Mouse (Mus musculus): ENCODE data around the gene Lhx2. TPM values are rescaled to one million over a fixed set of nuclear protein-coding genes. Genes with fewer than 3 reads are reported as not detected.

Lhx2 gene
- total and polyA plus RNA-seq, 2 experiments from 2014 or later: 7.3 to 22.2 TPM

DNA sequence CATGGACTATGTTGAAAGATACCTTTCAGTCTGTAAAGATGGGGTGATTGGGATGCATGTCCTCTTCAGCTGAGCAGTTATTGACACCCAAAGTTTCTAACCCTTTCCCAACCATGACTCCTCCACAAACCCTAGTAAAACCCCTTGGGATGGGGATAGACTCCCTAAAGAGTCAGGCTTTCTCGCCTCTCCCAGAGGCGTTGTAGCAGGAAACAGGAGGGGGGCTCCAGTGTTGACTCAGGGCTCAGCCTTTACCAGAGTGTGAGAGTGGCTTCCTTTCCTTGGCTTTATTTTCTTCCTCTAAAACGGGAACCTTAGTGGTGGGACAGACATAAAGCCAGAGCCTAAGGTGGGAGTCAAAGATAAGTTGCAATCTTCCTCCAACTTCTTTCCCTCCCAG lies 19.5 kb downstream of the Lhx2 start:
- peaks cover 77% of the 10 kb centered on the region for H3K27me3 ChIP-seq (ENCODE audit: insufficient read depth, low read length)
- H3K4me2 ChIP-seq (ENCODE audit: low read depth, low read length): no peak overlapping the region
- no peak for ATAC-seq

DNA sequence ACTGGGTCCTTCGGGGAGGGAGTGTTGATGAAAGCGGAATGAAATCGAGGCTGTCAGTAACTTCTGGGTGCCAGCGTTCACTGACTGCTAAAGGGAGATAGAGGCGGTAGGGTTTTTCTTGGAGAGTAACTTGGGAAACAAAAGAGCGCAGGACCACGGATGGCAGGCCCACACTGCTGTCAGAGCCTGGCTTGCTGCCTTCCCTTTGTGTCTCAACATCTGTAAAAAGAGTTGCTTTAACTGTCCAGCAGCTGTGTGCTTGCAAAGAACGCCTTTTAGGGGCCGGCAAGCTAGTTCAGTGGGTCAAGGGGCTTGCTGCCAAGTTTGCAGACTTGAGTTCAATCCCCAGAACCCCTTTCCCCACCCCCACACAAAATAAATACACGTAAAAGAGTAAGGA lies 20.1 kb downstream of the Lhx2 start:
- 8% methylated on average over 10 of the region's 10 CpGs for WGBS
- Histone ChIP-seq H3K9me3 (ENCODE audit: low read length) (no peaks in the 10 kb centered on the region), H3K27me3 (ENCODE audit: insufficient read depth, low read length) (peaks cover 71% of the 10 kb centered on the region), H3K36me3 (ENCODE audit: insufficient read depth, low read length) (no peaks in the 10 kb centered on the region), H3K9ac (replicated peaks; ENCODE audit: low read length) (no peak overlapping the region), H3K4me2 (ENCODE audit: low read depth, low read length) (no peak overlapping the region), H3K27ac (no peak overlapping the region; the same call in 1 of the 2 replicates), H3K4me1 (ENCODE audit: insufficient read depth, low read length) (no peaks in the 10 kb centered on the region), H3K4me3 (ENCODE audit: low read length) (no peak overlapping the region)
- DNase-seq (ENCODE audit: low spot score): no peak
- no peak for TF ChIP-seq CTCF (IDR thresholded peaks at IDR 0.05; ENCODE audit: low read depth)
- no peak for ATAC-seq

More for the DNA sequence above, 19.5 kb downstream of the Lhx2 start:
- H3K4me1 ChIP-seq (ENCODE audit: insufficient read depth, low read length): no peaks in the 10 kb centered on the region
- no peaks in the 10 kb centered on the region for H3K36me3 ChIP-seq (ENCODE audit: insufficient read depth, low read length)
- no peak for DNase-seq (ENCODE audit: low spot score)
- H3K4me3 ChIP-seq (ENCODE audit: low read length): no peak overlapping the region
- H3K27ac ChIP-seq: no peak overlapping the region
- H3K9ac ChIP-seq (replicated peaks; ENCODE audit: low read length): no peak overlapping the region
- WGBS: 12% methylated on average over 3 of the region's 3 CpGs
- H3K9me3 ChIP-seq (ENCODE audit: low read length): no peaks in the 10 kb centered on the region
- TF ChIP-seq CTCF (IDR thresholded peaks at IDR 0.05; ENCODE audit: low read depth): no peak

- Histone ChIP-seq H3K27me3 (ENCODE audit: insufficient read depth, low read length) (peaks cover 70% of the 10 kb centered on the region), H3K36me3 (ENCODE audit: insufficient read depth, low read length) (no peaks in the 10 kb centered on the region), H3K9ac (replicated peaks; ENCODE audit: low read length) (no peak overlapping the region), H3K9me3 (ENCODE audit: low read length) (no peaks in the 10 kb centered on the region), H3K27ac (no peak overlapping the region), H3K4me3 (ENCODE audit: low read length) (no peak overlapping the region), H3K4me2 (ENCODE audit: low read depth, low read length) (no peak overlapping the region), H3K4me1 (ENCODE audit: insufficient read depth, low read length) (no peaks in the 10 kb centered on the region)
- WGBS: 8% methylated on average over 13 of the region's 13 CpGs
- no peak for ATAC-seq
- no peak for TF ChIP-seq CTCF (IDR thresholded peaks at IDR 0.05; ENCODE audit: low read depth)
- no peak for DNase-seq (ENCODE audit: low spot score)
These were observed 20.7 kb downstream of the Lhx2 start for GRCm38 (mm10) chr2:38359811-38360210.

DNA sequence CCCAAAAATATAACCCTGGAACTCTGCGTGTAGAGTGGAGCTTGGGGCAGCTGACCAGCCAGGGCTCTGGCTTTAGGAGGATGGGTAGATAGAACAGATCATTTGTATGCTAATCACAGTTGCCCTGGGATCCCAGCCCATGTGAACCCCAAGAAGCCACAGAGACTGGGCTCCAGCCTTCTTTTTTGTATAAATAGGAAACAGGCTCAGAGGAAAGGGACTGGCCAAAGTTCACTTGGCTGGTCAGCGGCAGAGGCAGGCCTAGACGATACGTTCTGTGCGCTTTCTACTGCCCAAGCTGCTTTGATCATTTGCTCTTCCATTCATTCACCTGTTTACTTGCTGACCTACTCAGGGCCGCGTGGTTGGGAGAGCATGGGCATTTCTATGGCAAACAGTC lies 27.1 kb downstream of the Lhx2 start:
- WGBS: 59% methylated on average over 7 of the region's 7 CpGs
- no peak for DNase-seq (ENCODE audit: low spot score)

DNA sequence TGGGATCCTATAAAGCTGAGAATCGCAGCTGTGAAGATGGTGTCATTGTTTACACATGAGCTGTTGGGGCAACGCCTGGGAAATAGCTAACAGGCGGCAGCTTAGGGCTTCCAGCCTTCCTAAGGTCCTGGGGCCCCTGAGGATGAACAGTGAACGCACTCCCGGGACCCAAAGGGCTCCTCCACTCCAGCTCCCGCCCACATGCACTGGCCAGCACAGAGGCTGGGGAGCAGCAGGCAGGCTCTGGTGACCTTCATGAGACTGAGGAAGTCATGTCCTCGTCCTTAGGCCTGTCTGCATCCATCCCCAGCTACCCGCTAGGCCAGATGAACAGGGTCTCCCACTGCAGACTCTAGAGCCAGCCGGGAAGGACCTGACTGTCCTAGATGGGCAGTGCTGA lies 27.9 kb downstream of the Lhx2 start:
- H3K27me3 ChIP-seq (ENCODE audit: insufficient read depth, low read length): peaks cover 63% of the 10 kb centered on the region
- DNase-seq (ENCODE audit: low spot score) (no peak), ATAC-seq (no peak)
- no peaks in the 10 kb centered on the region for H3K9me3 ChIP-seq (ENCODE audit: low read length)
- H3K4me3 ChIP-seq (ENCODE audit: low read length): no peak overlapping the region
- TF ChIP-seq CTCF (IDR thresholded peaks at IDR 0.05; ENCODE audit: low read depth): no peak
- no peak overlapping the region for H3K9ac ChIP-seq (replicated peaks; ENCODE audit: low read length)
- no peak overlapping the region for H3K27ac ChIP-seq
- 27% methylated on average over 9 of the region's 9 CpGs for WGBS
- no peak overlapping the region for H3K4me2 ChIP-seq (ENCODE audit: low read depth, low read length)
- H3K36me3 ChIP-seq (ENCODE audit: insufficient read depth, low read length): no peaks in the 10 kb centered on the region
- H3K4me1 ChIP-seq (ENCODE audit: insufficient read depth, low read length): no peaks in the 10 kb centered on the region

More for the DNA sequence above, 27.1 kb downstream of the Lhx2 start:
- Histone ChIP-seq H3K9ac (replicated peaks; ENCODE audit: low read length) (no peak overlapping the region), H3K4me3 (ENCODE audit: low read length) (no peak overlapping the region), H3K4me2 (ENCODE audit: low read depth, low read length) (no peak overlapping the region), H3K36me3 (ENCODE audit: insufficient read depth, low read length) (no peaks in the 10 kb centered on the region), H3K4me1 (ENCODE audit: insufficient read depth, low read length) (no peaks in the 10 kb centered on the region), H3K27ac (no peak overlapping the region), H3K9me3 (ENCODE audit: low read length) (no peaks in the 10 kb centered on the region), H3K27me3 (ENCODE audit: insufficient read depth, low read length) (peaks cover 71% of the 10 kb centered on the region)
- no peak for ATAC-seq
- no peak for TF ChIP-seq CTCF (IDR thresholded peaks at IDR 0.05; ENCODE audit: low read depth)

DNA sequence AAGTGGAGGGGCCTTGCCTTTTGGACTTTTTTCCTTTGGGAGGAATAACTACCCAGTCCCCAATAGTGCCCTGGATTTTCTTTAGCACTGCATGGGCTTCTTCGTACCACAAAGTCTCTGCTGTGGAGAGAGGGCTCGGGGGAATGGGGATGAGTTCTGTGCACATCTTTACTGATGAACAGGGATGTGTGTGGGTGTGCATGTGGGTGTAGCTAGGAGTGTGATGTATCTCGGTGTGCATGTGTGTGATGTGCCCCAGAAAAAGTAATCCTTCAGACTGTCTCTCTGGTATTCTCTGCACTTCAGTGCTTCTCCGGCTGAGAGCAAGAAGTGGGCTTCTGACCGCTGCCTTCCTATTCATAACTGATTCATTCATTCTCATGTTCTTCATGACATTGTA lies 28.8 kb downstream of the Lhx2 start:
- no peak overlapping the region for H3K27ac ChIP-seq
- H3K9ac ChIP-seq (replicated peaks; ENCODE audit: low read length): no peak overlapping the region
- peaks cover 55% of the 10 kb centered on the region for H3K27me3 ChIP-seq (ENCODE audit: insufficient read depth, low read length)

DNA sequence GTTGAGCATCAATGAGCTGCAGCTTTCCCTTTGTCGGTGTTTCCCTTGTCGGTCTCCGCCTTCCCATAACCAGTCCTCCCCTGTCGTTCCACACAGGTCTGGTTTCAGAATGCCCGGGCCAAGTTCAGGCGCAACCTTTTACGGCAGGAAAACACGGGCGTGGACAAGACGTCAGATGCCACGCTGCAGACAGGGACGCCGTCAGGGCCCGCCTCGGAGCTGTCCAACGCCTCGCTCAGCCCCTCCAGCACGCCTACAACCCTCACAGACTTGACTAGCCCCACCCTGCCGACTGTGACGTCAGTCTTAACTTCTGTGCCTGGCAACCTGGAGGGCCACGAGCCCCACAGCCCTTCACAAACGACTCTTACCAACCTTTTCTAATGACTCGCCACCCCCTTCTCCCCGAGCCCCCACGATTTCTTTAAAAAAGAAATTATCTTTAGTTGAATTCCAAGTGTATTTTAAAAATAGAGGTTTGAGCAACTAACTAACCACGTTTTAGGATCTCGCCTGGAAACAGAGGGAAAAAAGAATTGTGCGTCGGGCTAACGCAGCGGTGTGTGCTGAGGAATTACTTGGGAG lies 29.8 kb downstream of the Lhx2 start:
- Histone ChIP-seq H3K36me3 (ENCODE audit: insufficient read depth, low read length) (no peaks in the 10 kb centered on the region), H3K4me1 (ENCODE audit: insufficient read depth, low read length) (no peaks in the 10 kb centered on the region), H3K27me3 (ENCODE audit: insufficient read depth, low read length) (peaks cover 50% of the 10 kb centered on the region), H3K9ac (replicated peaks; ENCODE audit: low read length) (no peak overlapping the region), H3K9me3 (ENCODE audit: low read length) (no peaks in the 10 kb centered on the region), H3K27ac (no peak overlapping the region), H3K4me2 (ENCODE audit: low read depth, low read length) (peak overlapping the region; percentile 24), H3K4me3 (ENCODE audit: low read length) (peak overlapping the region; percentile 11; the same call in 1 of the 2 replicates)
- TF ChIP-seq CTCF (IDR thresholded peaks at IDR 0.05; ENCODE audit: low read depth): no peak
- 10% methylated on average over 31 of the region's 31 CpGs for WGBS
- peak; percentile 43 for DNase-seq (ENCODE audit: low spot score)
- peak; percentile 44; the same call in 1 of the 2 replicates for ATAC-seq

More for the DNA sequence above, 28.8 kb downstream of the Lhx2 start:
- Histone ChIP-seq H3K9me3 (ENCODE audit: low read length) (no peaks in the 10 kb centered on the region), H3K36me3 (ENCODE audit: insufficient read depth, low read length) (no peaks in the 10 kb centered on the region), H3K4me2 (ENCODE audit: low read depth, low read length) (no peak overlapping the region), H3K4me1 (ENCODE audit: insufficient read depth, low read length) (no peaks in the 10 kb centered on the region), H3K4me3 (ENCODE audit: low read length) (no peak overlapping the region)
- no peak for ATAC-seq
- no peak for TF ChIP-seq CTCF (IDR thresholded peaks at IDR 0.05; ENCODE audit: low read depth)
- WGBS: 58% methylated on average over 5 of the region's 5 CpGs
- no peak for DNase-seq (ENCODE audit: low spot score)

All from hindbrain, postnatal 0 days (tissue).